Mouse (Mus musculus): ENCODE data around the gene Cfap36.

DNA sequence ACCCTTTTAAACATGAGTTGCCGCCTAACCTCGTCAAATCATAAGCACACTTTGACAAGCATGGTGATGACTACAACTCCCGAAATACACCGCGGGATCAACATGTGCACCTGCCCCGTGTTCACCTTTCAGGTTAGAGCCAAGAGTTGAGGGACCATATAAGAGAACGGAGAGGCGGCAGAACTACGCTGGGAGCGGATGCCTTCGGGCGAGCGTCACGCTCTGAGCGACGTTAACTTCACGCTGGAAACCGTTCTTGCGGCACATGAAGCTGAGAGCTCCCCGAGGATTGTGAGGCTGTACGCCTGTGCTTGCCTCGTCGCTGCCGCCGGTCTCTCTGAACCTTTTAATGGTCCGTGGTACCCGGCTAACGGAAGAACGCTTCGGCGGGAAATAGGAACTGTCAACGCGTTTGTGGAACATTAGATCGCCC is 75.2 kb downstream of the Cfap36 start:
- TF ChIP-seq CTCF (IDR thresholded peaks at IDR 0.05; ENCODE audit: insufficient read depth, low read depth, low read length) (no peak), POLR2A (IDR thresholded peaks at IDR 0.05; ENCODE audit: insufficient read depth, low read depth, low read length) (no peak)
